Mouse (Mus musculus): Measurements from ENCODE around the gene Ankrd2. TPM values are rescaled to one million over a fixed set of nuclear protein-coding genes. Genes with fewer than 3 reads are reported as not detected.

The Ankrd2 gene
- polyA plus RNA-seq (2012; rRNA removed), result 0.08 TPM in 1 of 2 replicates, not detected in the other
- not detected in 2 replicates for polyA plus RNA-seq (2014; fragmentation: Nextera tagmentation; extraction: Ambion mirVana)

DNA sequence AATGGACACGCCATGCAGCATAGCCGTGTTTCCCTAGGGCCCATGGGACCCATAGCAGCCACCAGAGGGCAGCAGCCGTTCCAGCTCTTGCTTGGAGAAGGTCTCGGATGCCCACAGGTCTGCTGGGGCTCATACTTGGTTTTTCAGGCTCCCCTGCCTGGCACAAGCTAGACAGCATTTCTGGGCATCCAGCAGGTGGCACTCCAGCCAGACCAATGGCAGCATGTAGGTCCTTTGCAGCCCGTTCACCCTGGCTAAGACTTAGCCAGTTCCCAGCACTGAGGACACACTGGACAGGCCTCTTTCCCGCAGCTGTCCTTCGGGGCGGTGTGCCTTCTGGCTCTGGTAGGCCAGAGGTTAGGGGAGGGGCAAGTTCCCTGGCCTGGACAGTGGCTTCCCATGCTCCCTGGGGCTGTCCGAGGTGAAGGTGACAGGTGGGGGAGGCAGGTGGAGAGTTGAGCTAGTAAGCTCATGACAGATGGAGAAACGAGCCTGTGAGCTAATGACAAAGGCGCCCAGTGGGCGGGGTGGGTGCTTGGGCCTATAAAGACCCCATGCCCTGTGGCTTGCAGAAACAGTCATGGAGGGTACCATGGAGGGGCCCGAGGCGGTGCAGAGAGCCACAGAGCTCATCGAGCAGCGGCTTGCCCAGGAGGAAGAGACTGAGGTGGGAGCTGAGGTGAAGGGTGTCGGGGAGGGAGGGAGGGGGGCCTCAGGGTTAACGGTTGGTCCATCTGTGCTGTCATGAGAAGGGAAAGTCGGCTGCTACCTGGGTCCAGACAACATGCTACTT, at the start of gene Ankrd2:
Gene Ankrd2 (plus strand): TSS at position 545 of the 793 bp plus-strand sequence.
- Histone ChIP-seq H3K4me1 (replicated peaks; ENCODE audit: control insufficient read depth in 2 of 2, insufficient read depth in 2 of 2, low read length in 1 of 2) (no peaks in the 10 kb centered on the region), H3K4me3 (ENCODE audit: insufficient read depth in 1 of 2, low read depth in 2 of 2, low read length in 2 of 2) (no peak within 1 kb of the TSS), H3K27me3 (ENCODE audit: control insufficient read depth, insufficient read depth, low read length) (no peaks in the 10 kb centered on the region), H3K9ac (replicated peaks) (no peak within 1 kb of the TSS), H3K9me3 (ENCODE audit: control insufficient read depth, low read length) (no peaks in the 10 kb centered on the region), H3K36me3 (replicated peaks; ENCODE audit: control insufficient read depth, insufficient read depth, low read depth) (no peaks in the 10 kb centered on the region), H3K4me2 (ENCODE audit: low read depth) (no peak within 1 kb of the TSS), H3K27ac (no peak within 1 kb of the TSS)
- WGBS (ENCODE audit: insufficient replicate concordance), result 61% methylated on average over 19 of the region's 19 CpGs
- ATAC-seq (ENCODE audit: insufficient read depth), result no peak
- peak; percentile 95 for TF ChIP-seq CTCF (IDR thresholded peaks at IDR 0.05; ENCODE audit: low read depth)
- TF ChIP-seq EP300 (IDR thresholded peaks at IDR 0.05; ENCODE audit: low read depth), result no peak
- peak; percentile 20 to 30 (median 27) for DNase-seq (ENCODE audit: low read depth in 3 of 3, low spot score in 3 of 3)

DNA sequence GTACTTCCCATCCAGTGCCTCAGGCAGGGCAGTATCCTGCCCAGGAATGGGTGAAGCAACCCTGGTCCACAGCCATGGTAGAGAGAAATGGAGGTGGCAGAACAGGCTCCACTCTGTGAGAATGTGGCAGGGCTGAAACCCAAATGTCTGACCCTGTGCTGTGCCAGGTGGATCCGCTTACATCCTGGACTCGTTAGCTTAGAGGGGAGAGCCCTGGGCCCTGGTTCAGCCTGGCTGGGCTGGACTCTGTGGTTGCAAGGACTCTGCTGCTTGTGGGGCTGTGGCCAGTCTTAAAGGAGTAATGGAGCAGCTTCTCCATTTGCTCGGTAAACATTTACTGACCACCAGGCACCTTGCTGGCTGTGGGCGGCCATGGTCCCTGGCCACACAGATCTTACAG, 48.6 kb upstream of the Ankrd2 start:
- Histone ChIP-seq H3K36me3 (replicated peaks; ENCODE audit: control insufficient read depth, insufficient read depth, low read depth) (no peaks in the 10 kb centered on the region), H3K27me3 (ENCODE audit: control insufficient read depth, insufficient read depth, low read length) (peaks cover 17% of the 10 kb centered on the region), H3K4me3 (ENCODE audit: insufficient read depth in 1 of 2, low read depth in 2 of 2, low read length in 2 of 2) (no peak overlapping the region), H3K9ac (replicated peaks) (no peak overlapping the region), H3K4me1 (replicated peaks; ENCODE audit: control insufficient read depth in 2 of 2, insufficient read depth in 2 of 2, low read length in 1 of 2) (no peaks in the 10 kb centered on the region), H3K4me2 (ENCODE audit: low read depth) (no peak overlapping the region), H3K9me3 (ENCODE audit: control insufficient read depth, low read length) (no peaks in the 10 kb centered on the region), H3K27ac (no peak overlapping the region)
- no peak for DNase-seq (ENCODE audit: low read depth in 3 of 3, low spot score in 3 of 3)
- ATAC-seq (ENCODE audit: insufficient read depth), result no peak
- TF ChIP-seq EP300 (IDR thresholded peaks at IDR 0.05; ENCODE audit: low read depth), result no peak
- no peak for TF ChIP-seq CTCF (IDR thresholded peaks at IDR 0.05; ENCODE audit: low read depth)
- 60% methylated on average over 4 of the region's 4 CpGs for WGBS (ENCODE audit: insufficient replicate concordance)

DNA sequence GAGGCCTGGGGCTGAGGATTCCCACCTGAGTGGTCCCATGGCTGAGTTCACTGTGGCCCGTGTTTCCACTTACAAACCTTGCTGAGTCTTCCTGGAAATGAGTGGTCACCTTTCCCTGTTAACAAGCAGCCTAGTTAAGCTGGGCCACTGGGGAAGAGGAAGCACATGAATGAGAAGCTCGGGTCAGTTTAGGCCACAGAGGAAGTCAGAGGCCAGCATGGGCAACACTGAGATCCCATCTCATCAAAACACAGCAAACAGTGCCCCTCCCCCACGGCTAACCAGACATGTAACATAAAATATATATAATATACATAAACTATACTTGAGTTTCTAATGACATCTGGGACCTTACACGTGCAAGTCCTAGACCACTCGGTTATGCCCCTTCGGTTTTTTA, 46.0 kb upstream of the Ankrd2 start:
- TF ChIP-seq EP300 (IDR thresholded peaks at IDR 0.05; ENCODE audit: low read depth) (no peak), CTCF (IDR thresholded peaks at IDR 0.05; ENCODE audit: low read depth) (no peak)
- 36% methylated on average over 6 of the region's 6 CpGs for WGBS (ENCODE audit: insufficient replicate concordance)
- H3K4me1 ChIP-seq (replicated peaks; ENCODE audit: control insufficient read depth in 2 of 2, insufficient read depth in 2 of 2, low read length in 1 of 2), result no peaks in the 10 kb centered on the region
- H3K27me3 ChIP-seq (ENCODE audit: control insufficient read depth, insufficient read depth, low read length), result no peaks in the 10 kb centered on the region
- DNase-seq (ENCODE audit: low read depth in 3 of 3, low spot score in 3 of 3) (no peak), ATAC-seq (ENCODE audit: insufficient read depth) (no peak)
- H3K36me3 ChIP-seq (replicated peaks; ENCODE audit: control insufficient read depth, insufficient read depth, low read depth), result no peaks in the 10 kb centered on the region
- H3K9ac ChIP-seq (replicated peaks), result no peak overlapping the region
- no peak overlapping the region for H3K27ac ChIP-seq
- H3K9me3 ChIP-seq (ENCODE audit: control insufficient read depth, low read length), result no peaks in the 10 kb centered on the region
- H3K4me3 ChIP-seq (ENCODE audit: insufficient read depth in 1 of 2, low read depth in 2 of 2, low read length in 2 of 2), result no peak overlapping the region
- H3K4me2 ChIP-seq (ENCODE audit: low read depth), result no peak overlapping the region

DNA sequence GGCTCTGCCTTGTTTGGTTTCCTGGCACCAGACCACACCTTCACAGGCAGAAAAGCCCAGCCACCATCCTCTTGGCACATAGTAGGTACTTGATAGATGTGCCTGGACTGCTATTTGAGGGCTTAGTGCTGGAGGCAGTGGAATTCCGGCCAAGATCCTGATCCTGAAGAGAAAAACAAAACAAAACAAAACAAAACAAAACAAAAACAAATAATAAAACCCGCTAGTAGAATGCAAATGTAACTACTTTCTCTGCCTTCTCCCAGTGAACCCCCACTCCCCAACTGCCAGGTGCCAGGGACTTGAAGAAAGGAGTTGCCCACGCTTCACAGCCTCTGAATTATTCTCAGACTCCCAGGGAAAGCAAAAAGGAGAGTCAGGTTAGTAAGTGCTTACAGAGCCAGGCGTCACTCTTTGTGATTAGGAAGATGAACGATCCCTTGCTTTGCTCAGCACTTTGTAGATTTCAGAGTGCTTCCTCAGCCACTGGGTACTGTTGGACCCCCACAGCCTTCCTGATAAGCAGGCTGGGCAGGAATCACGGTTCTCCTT, 43.8 kb upstream of the Ankrd2 start:
- DNase-seq (ENCODE audit: low read depth in 3 of 3, low spot score in 3 of 3), result no peak
- Histone ChIP-seq H3K27me3 (ENCODE audit: control insufficient read depth, insufficient read depth, low read length) (no peaks in the 10 kb centered on the region), H3K4me1 (replicated peaks; ENCODE audit: control insufficient read depth in 2 of 2, insufficient read depth in 2 of 2, low read length in 1 of 2) (no peaks in the 10 kb centered on the region), H3K4me3 (ENCODE audit: insufficient read depth in 1 of 2, low read depth in 2 of 2, low read length in 2 of 2) (no peak overlapping the region), H3K9me3 (ENCODE audit: control insufficient read depth, low read length) (no peaks in the 10 kb centered on the region), H3K4me2 (ENCODE audit: low read depth) (no peak overlapping the region), H3K27ac (no peak overlapping the region), H3K36me3 (replicated peaks; ENCODE audit: control insufficient read depth, insufficient read depth, low read depth) (no peaks in the 10 kb centered on the region), H3K9ac (replicated peaks) (no peak overlapping the region)
- 45% methylated on average over 6 of the region's 6 CpGs for WGBS (ENCODE audit: insufficient replicate concordance)
- no peak for ATAC-seq (ENCODE audit: insufficient read depth)
- no peak for TF ChIP-seq CTCF (IDR thresholded peaks at IDR 0.05; ENCODE audit: low read depth)
- no peak for TF ChIP-seq EP300 (IDR thresholded peaks at IDR 0.05; ENCODE audit: low read depth)

DNA sequence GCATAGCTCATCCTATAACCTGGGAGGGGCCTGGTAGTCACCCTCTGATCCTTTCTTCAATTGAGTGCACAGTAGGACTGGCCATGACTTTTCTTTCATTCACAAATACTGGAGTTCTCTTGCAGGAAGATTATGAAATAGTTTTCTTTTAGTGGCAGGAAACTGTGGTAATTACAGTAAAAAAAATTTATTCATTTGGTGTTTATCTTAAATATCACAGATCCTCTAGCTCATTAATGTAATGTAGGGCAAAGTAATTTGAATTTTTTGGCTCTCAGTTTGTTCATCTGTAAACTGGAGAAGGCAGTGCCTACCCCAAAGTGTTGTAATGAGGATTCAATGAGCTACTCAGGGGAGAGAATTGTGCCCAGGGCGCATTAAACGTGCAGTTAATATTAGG, 42.8 kb upstream of the Ankrd2 start:
- H3K27me3 ChIP-seq (ENCODE audit: control insufficient read depth, insufficient read depth, low read length), result no peaks in the 10 kb centered on the region
- H3K27ac ChIP-seq, result no peak overlapping the region
- H3K4me3 ChIP-seq (ENCODE audit: insufficient read depth in 1 of 2, low read depth in 2 of 2, low read length in 2 of 2), result no peak overlapping the region
- no peaks in the 10 kb centered on the region for H3K4me1 ChIP-seq (replicated peaks; ENCODE audit: control insufficient read depth in 2 of 2, insufficient read depth in 2 of 2, low read length in 1 of 2)
- H3K9me3 ChIP-seq (ENCODE audit: control insufficient read depth, low read length), result no peaks in the 10 kb centered on the region
- no peak overlapping the region for H3K4me2 ChIP-seq (ENCODE audit: low read depth)
- 75% methylated on average over 2 of the region's 2 CpGs for WGBS (ENCODE audit: insufficient replicate concordance)
- no peaks in the 10 kb centered on the region for H3K36me3 ChIP-seq (replicated peaks; ENCODE audit: control insufficient read depth, insufficient read depth, low read depth)
- TF ChIP-seq EP300 (IDR thresholded peaks at IDR 0.05; ENCODE audit: low read depth) (no peak), CTCF (IDR thresholded peaks at IDR 0.05; ENCODE audit: low read depth) (no peak)
- H3K9ac ChIP-seq (replicated peaks), result no peak overlapping the region
- no peak for ATAC-seq (ENCODE audit: insufficient read depth)
- DNase-seq (ENCODE audit: low read depth in 3 of 3, low spot score in 3 of 3), result no peak
